Mouse (Mus musculus): ENCODE measurements around the gene Ror2.

DNA sequence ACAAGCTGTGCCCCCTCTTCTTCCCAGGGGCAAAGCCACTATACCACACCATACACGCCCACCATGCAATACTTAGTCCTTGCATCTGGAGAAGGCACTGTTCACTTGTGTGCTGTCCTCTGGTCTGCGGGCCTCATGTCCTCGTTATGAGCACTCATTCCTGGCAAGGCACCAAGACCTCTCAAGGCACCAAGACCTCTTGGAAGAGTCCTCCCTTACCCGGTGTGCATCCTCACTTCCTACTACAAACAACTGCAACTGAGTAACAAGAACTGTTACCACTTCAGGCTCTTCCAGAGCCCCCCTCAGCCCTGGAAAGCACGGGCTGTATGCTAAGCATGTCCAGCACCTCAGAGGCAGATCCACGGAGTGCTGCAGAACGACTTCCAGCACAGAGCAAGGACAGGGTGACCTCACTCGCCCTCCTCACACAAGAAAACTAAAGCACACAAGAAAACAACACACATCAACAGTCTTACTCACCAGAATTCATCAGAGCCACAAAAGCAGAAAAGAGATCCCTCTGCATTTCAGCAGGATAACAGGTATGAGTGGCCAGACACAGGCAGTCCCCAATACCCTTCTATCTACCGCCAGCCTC lies 127.4 kb downstream of the Ror2 start:
- TF ChIP-seq CTCF (IDR thresholded peaks at IDR 0.05; ENCODE audit: low read depth) (no peak), EP300 (optimal IDR thresholded peaks at IDR 0.05) (no peak)
